Mouse (Mus musculus) forebrain, embryonic 10.5 days (tissue): ENCODE data around the gene Ly75. TPM values are rescaled to one million over a fixed set of nuclear protein-coding genes. Genes with fewer than 3 reads are reported as not detected.

Experiments used
- DNase-seq: peaks from one replicate; pipeline ENCODE4 v3.0.0-alpha.2; 2017; ENCODE audit warnings: low spot score; ENCODE audit errors: extremely low spot score
- H3K27ac ChIP-seq: fragments of 300-500 bp; sonication (generic); 2 replicates; pipeline ENCODE4 v1.5.1; 2016; ENCODE audit warnings: mild to moderate bottlenecking
- H3K27me3 ChIP-seq: fragments of 300-500 bp; sonication (generic); 2 replicates; pipeline ENCODE4 v1.6.1; 2016; ENCODE audit warnings: mild to moderate bottlenecking; ENCODE audit not compliant: poor library complexity, severe bottlenecking
- H3K36me3 ChIP-seq: fragments of 300-500 bp; sonication (generic); replicated peaks from 2 replicates; pipeline ENCODE4 v1.6.1; 2016; ENCODE audit warnings: mild to moderate bottlenecking, moderate library complexity
- H3K4me1 ChIP-seq: fragments of 300-500 bp; sonication (generic); 2 replicates; pipeline ENCODE4 v1.6.1; 2016
- H3K4me3 ChIP-seq: fragments of 300-500 bp; sonication (generic); 2 replicates; pipeline ENCODE4 v1.5.1; 2016; ENCODE audit warnings: mild to moderate bottlenecking, moderate library complexity
- H3K9me3 ChIP-seq: fragments of 300-500 bp; sonication (generic); 2 replicates; pipeline ENCODE4 v1.6.1; 2016; ENCODE audit warnings: mild to moderate bottlenecking, moderate library complexity
- WGBS: fragments of 180-500 bp; shearing (Covaris S2); methylation state at CpG from one replicate; pipeline ENCODE4 v1.1.7; 2016; 5-methylcytosine and 5-hydroxymethylcytosine counted together
- polyA plus RNA-seq: library from polyadenylated mRNA; unstranded; fragments of >200 nt; fragmentation: Nextera tagmentation; extraction: Ambion mirVana; gene quantifications from 2 replicates; pipeline ENCODE4 v1.2.1, GENCODE M21; 2016

Gene Ly75
- polyA plus RNA-seq, 1 experiment from 2014 or later, result 3.7 TPM

- Histone ChIP-seq H3K9me3 (no peaks in the 10 kb centered on the region), H3K4me1 (peaks cover 23% of the 10 kb centered on the region), H3K27ac (no peak overlapping the region), H3K36me3 (peaks cover under 1% of the 10 kb centered on the region; the same call in 1 of the 2 replicates), H3K4me3 (no peak overlapping the region), H3K27me3 (peaks cover 92% of the 10 kb centered on the region)
- 70% methylated on average over 4 of the region's 4 CpGs for WGBS
- no peak for DNase-seq
Measured at GRCm38 (mm10) chr2:60342107-60342880, 40.8 kb downstream of the Ly75 start.

GRCm38 (mm10) chr2:60337937-60338336 is 45.2 kb downstream of the Ly75 start:
- H3K36me3 ChIP-seq, result no peaks in the 10 kb centered on the region
- no peak overlapping the region for H3K4me3 ChIP-seq
- no peak for DNase-seq
- WGBS, result 35% methylated on average over 9 of the region's 9 CpGs
- H3K27me3 ChIP-seq, result peaks cover 94% of the 10 kb centered on the region
- H3K4me1 ChIP-seq, result peaks cover 7% of the 10 kb centered on the region
- H3K27ac ChIP-seq, result no peak overlapping the region
- H3K9me3 ChIP-seq, result no peaks in the 10 kb centered on the region

GRCm38 (mm10) chr2:60328641-60329040 is 54.5 kb downstream of the Ly75 start:
- H3K36me3 ChIP-seq, result no peaks in the 10 kb centered on the region
- peaks cover 8% of the 10 kb centered on the region; the same call in 1 of the 2 replicates for H3K27me3 ChIP-seq
- no peaks in the 10 kb centered on the region for H3K9me3 ChIP-seq
- no peak overlapping the region for H3K4me3 ChIP-seq
- no peaks in the 10 kb centered on the region for H3K4me1 ChIP-seq
- 93% methylated on average over 10 of the region's 10 CpGs for WGBS
- no peak for DNase-seq
- H3K27ac ChIP-seq, result no peak overlapping the region

- Histone ChIP-seq H3K4me1 (no peaks in the 10 kb centered on the region), H3K36me3 (no peaks in the 10 kb centered on the region), H3K27ac (no peak overlapping the region), H3K4me3 (no peak overlapping the region), H3K27me3 (0 out of 2 replicates have a peak, but pooled peaks cover 2% of the 10 kb centered on the region), H3K9me3 (no peaks in the 10 kb centered on the region)
- DNase-seq, result no peak
- WGBS, result 93% methylated on average over 11 of the region's 11 CpGs
Measured at GRCm38 (mm10) chr2:60327581-60327980, 55.5 kb downstream of the Ly75 start.

GRCm38 (mm10) chr2:60326948-60327347 is 56.2 kb downstream of the Ly75 start:
- WGBS, result 93% methylated on average over 7 of the region's 7 CpGs
- no peak for DNase-seq
- Histone ChIP-seq H3K36me3 (no peaks in the 10 kb centered on the region), H3K9me3 (no peaks in the 10 kb centered on the region), H3K4me3 (no peak overlapping the region), H3K27ac (no peak overlapping the region), H3K27me3 (no peaks in the 10 kb centered on the region), H3K4me1 (no peaks in the 10 kb centered on the region)

GRCm38 (mm10) chr2:60323411-60323810 is 59.7 kb downstream of the Ly75 start:
- 82% methylated on average over 5 of the region's 5 CpGs for WGBS
- Histone ChIP-seq H3K9me3 (no peaks in the 10 kb centered on the region), H3K36me3 (no peaks in the 10 kb centered on the region), H3K4me1 (no peaks in the 10 kb centered on the region), H3K27ac (no peak overlapping the region), H3K27me3 (no peaks in the 10 kb centered on the region), H3K4me3 (no peak overlapping the region)
- no peak for DNase-seq

- peaks cover 3% of the 10 kb centered on the region; the same call in 1 of the 2 replicates for H3K36me3 ChIP-seq
- no peaks in the 10 kb centered on the region for H3K4me1 ChIP-seq
- H3K27ac ChIP-seq, result no peak overlapping the region
- WGBS, result 77% methylated on average over 6 of the region's 6 CpGs
- H3K27me3 ChIP-seq, result no peaks in the 10 kb centered on the region
- no peak overlapping the region for H3K4me3 ChIP-seq
- H3K9me3 ChIP-seq, result no peaks in the 10 kb centered on the region
- DNase-seq, result no peak
Measured at GRCm38 (mm10) chr2:60322031-60322726, 60.9 kb downstream of the Ly75 start.

- no peaks in the 10 kb centered on the region; the same call in 1 of the 2 replicates for H3K36me3 ChIP-seq
- H3K9me3 ChIP-seq, result no peaks in the 10 kb centered on the region
- H3K4me1 ChIP-seq, result no peaks in the 10 kb centered on the region
- no peak overlapping the region for H3K27ac ChIP-seq
- H3K4me3 ChIP-seq, result no peak overlapping the region
- DNase-seq, result no peak
- no peaks in the 10 kb centered on the region for H3K27me3 ChIP-seq
- 93% methylated on average over 4 of the region's 4 CpGs for WGBS
Measured at GRCm38 (mm10) chr2:60303796-60304195, 79.3 kb downstream of the Ly75 start.

GRCm38 (mm10) chr2:60299323-60299722 is 83.8 kb downstream of the Ly75 start:
- DNase-seq, result no peak
- H3K4me3 ChIP-seq, result no peak overlapping the region
- no peaks in the 10 kb centered on the region; the same call in 1 of the 2 replicates for H3K36me3 ChIP-seq
- H3K9me3 ChIP-seq, result no peaks in the 10 kb centered on the region
- H3K27ac ChIP-seq, result no peak overlapping the region
- no peaks in the 10 kb centered on the region for H3K4me1 ChIP-seq
- no peaks in the 10 kb centered on the region for H3K27me3 ChIP-seq
- 95% methylated on average over 2 of the region's 2 CpGs for WGBS

GRCm38 (mm10) chr2:60298266-60298665 is 84.8 kb downstream of the Ly75 start:
- WGBS, result 84% methylated on average over 3 of the region's 3 CpGs
- DNase-seq, result no peak
- no peaks in the 10 kb centered on the region for H3K27me3 ChIP-seq
- H3K9me3 ChIP-seq, result no peaks in the 10 kb centered on the region
- no peaks in the 10 kb centered on the region for H3K4me1 ChIP-seq
- no peak overlapping the region for H3K4me3 ChIP-seq
- no peak overlapping the region for H3K27ac ChIP-seq
- no peaks in the 10 kb centered on the region; the same call in 1 of the 2 replicates for H3K36me3 ChIP-seq

GRCm38 (mm10) chr2:60291381-60291780 is 91.7 kb downstream of the Ly75 start:
- H3K9me3 ChIP-seq, result no peaks in the 10 kb centered on the region
- WGBS, result 85% methylated on average over 4 of the region's 4 CpGs

GRCm38 (mm10) chr2:60289451-60289850 is 93.7 kb downstream of the Ly75 start:
- 93% methylated on average over 1 of the region's 1 CpGs for WGBS

More at GRCm38 (mm10) chr2:60291381-60291780, 91.7 kb downstream of the Ly75 start:
- no peak overlapping the region for H3K27ac ChIP-seq
- no peak overlapping the region for H3K4me3 ChIP-seq
- H3K4me1 ChIP-seq, result no peaks in the 10 kb centered on the region
- no peaks in the 10 kb centered on the region for H3K36me3 ChIP-seq
- DNase-seq, result no peak
- H3K27me3 ChIP-seq, result no peaks in the 10 kb centered on the region

GRCm38 (mm10) chr2:60288606-60289005 is 94.5 kb downstream of the Ly75 start:
- Histone ChIP-seq H3K4me1 (peaks cover 7% of the 10 kb centered on the region), H3K4me3 (no peak overlapping the region), H3K27me3 (peaks cover 26% of the 10 kb centered on the region), H3K27ac (no peak overlapping the region), H3K9me3 (no peaks in the 10 kb centered on the region), H3K36me3 (no peaks in the 10 kb centered on the region)
- DNase-seq, result no peak
- WGBS, result 84% methylated on average over 4 of the region's 4 CpGs

More at GRCm38 (mm10) chr2:60289451-60289850, 93.7 kb downstream of the Ly75 start:
- peaks cover 18% of the 10 kb centered on the region for H3K27me3 ChIP-seq
- no peaks in the 10 kb centered on the region for H3K4me1 ChIP-seq
- no peaks in the 10 kb centered on the region for H3K9me3 ChIP-seq
- H3K4me3 ChIP-seq, result no peak overlapping the region
- no peak for DNase-seq
- H3K27ac ChIP-seq, result no peak overlapping the region
- no peaks in the 10 kb centered on the region for H3K36me3 ChIP-seq
